Mouse (Mus musculus) forebrain, embryonic 13.5 days (tissue): Measurements from ENCODE around the gene Copz1. TPM values are rescaled to one million over a fixed set of nuclear protein-coding genes. Genes with fewer than 3 reads are reported as not detected.

ENCODE experiments used
- ATAC-seq: fragments of 200-750 bp; cut with Nextera tagmentation; 2 replicates; pipeline ENCODE4 v1.8.0; 2017
- H3K27ac ChIP-seq: fragments of 300-500 bp; sonication (generic); 2 replicates; pipeline ENCODE4 v1.5.1; 2015; ENCODE audit warnings: inconsistent platforms, mild to moderate bottlenecking, moderate library complexity
- H3K27me3 ChIP-seq: fragments of 300-500 bp; sonication (generic); 2 replicates; pipeline ENCODE4 v1.6.1; 2015; ENCODE audit warnings: mild to moderate bottlenecking, inconsistent platforms
- H3K36me3 ChIP-seq: fragments of 300-500 bp; sonication (generic); 2 replicates; pipeline ENCODE4 v1.6.1; 2015; ENCODE audit warnings: mild to moderate bottlenecking, inconsistent platforms; ENCODE audit not compliant: poor library complexity, severe bottlenecking
- H3K4me1 ChIP-seq: fragments of 300-500 bp; sonication (generic); 2 replicates; pipeline ENCODE4 v1.6.1; 2015; ENCODE audit warnings: inconsistent platforms
- H3K4me2 ChIP-seq: fragments of 300-500 bp; sonication (generic); 2 replicates; pipeline ENCODE4 v1.6.1; 2015; ENCODE audit warnings: inconsistent platforms, mild to moderate bottlenecking, moderate library complexity
- H3K4me3 ChIP-seq: fragments of 300-500 bp; sonication (generic); 2 replicates; pipeline ENCODE4 v1.5.1; 2015; ENCODE audit warnings: mild to moderate bottlenecking, inconsistent platforms
- H3K9ac ChIP-seq: fragments of 300-500 bp; sonication (generic); 2 replicates; pipeline ENCODE4 v1.6.1; 2015; ENCODE audit warnings: mild to moderate bottlenecking, inconsistent platforms
- H3K9me3 ChIP-seq: fragments of 300-500 bp; sonication (generic); replicated peaks from 2 replicates; pipeline ENCODE4 v1.6.1; 2016; ENCODE audit warnings: inconsistent platforms
- WGBS: fragments of 180-500 bp; shearing (Covaris S2); methylation state at CpG from one replicate; pipeline ENCODE4 v1.1.7; 2015; 5-methylcytosine and 5-hydroxymethylcytosine counted together
- polyA plus RNA-seq: library from polyadenylated mRNA; unstranded; fragments of >200 nt; fragmentation: Nextera tagmentation; extraction: Ambion mirVana; gene quantifications from 2 replicates; pipeline ENCODE4 v1.2.1, GENCODE M21; 2015

Gene Copz1
- polyA plus RNA-seq, 1 experiment from 2014 or later: 219 TPM

GRCm38 (mm10) chr15:103305792-103306645 is 33.5 kb downstream of the Copz1 start:
- Histone ChIP-seq H3K4me2 (peak overlapping the region; percentile 66), H3K9ac (peak overlapping the region; percentile 81), H3K27me3 (peaks cover 14% of the 10 kb centered on the region), H3K4me3 (peak overlapping the region; percentile 38), H3K9me3 (no peaks in the 10 kb centered on the region), H3K36me3 (no peaks in the 10 kb centered on the region), H3K4me1 (peaks cover 64% of the 10 kb centered on the region), H3K27ac (peak overlapping the region; percentile 98)
- 40% methylated on average over 8 of the region's 8 CpGs for WGBS
- ATAC-seq: no peak

DNA sequence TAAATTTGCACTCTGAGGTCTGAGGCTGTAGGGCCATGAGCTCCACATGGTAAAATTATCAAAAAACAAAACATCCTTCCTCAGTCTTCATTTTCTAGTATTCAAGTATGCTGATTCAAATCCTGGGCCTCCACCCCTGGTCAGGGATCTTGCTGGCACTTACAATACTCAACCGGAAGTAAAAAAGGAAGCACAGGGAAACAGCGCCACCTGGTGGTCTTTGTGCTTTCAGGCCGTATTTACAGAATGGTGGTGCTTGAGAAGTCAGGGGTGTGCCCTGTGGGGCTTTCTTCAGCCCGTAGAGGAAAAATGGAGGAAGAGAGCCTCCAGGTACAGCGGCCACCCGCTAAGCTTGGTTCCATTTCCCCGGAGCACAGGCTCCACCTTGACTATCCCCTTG is 34.6 kb downstream of the Copz1 start:
- peak; percentile 2; the same call in 1 of the 2 replicates for ATAC-seq
- peak overlapping the region; percentile 31; the same call in 1 of the 2 replicates for H3K4me2 ChIP-seq

DNA sequence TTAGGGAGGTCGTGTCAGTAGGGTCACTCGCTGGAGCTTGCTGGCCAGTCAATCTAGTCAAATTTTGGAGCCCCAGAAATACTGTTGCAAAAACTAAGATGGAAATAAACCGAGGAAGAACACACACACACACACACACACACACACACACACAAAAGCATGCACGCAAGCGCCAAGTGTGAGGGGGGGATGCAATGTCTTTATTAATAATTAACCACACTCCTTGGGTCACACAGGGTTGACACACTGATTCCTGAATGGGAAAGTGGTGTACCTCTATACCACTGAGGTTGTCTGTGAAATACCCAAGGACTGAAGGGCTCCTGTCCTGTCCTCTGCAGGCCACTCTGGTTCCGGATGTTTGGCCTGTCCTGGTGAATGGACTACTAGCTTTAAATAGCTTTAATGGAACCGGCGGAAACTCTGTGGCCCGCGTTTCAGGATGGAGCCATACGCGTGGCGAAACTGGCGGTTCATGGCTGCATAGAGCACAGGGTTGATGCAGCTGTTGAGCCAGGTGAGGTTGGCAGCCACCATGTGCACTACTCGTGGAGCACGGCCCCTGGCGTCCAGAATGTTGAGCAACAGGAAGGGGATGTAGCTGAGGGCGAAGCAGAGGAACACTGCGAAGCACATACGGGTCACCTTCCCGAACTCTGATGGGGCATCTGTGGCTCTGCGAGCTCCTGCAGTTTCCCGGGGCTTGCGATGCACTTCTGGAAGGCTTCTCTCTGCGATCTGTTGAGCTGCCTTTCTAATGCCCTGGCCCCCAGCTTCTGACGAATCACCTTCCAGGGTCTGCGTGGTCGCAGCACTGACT is 35.8 kb downstream of the Copz1 start:
- H3K4me1 ChIP-seq: peaks cover 45% of the 10 kb centered on the region
- 47% methylated on average over 28 of the region's 28 CpGs for WGBS
- H3K9ac ChIP-seq: peak overlapping the region; percentile 58
- 0 out of 2 replicates have a peak overlapping the region, but pooled peaks have one; percentile 5 for H3K4me2 ChIP-seq
- H3K27me3 ChIP-seq: peaks cover 14% of the 10 kb centered on the region
- no peak overlapping the region for H3K27ac ChIP-seq
- ATAC-seq: no peak
- H3K36me3 ChIP-seq: no peaks in the 10 kb centered on the region
- H3K9me3 ChIP-seq: no peaks in the 10 kb centered on the region
- H3K4me3 ChIP-seq: no peak overlapping the region

More for the DNA sequence above, 34.6 kb downstream of the Copz1 start:
- Histone ChIP-seq H3K9ac (0 out of 2 replicates have a peak overlapping the region, but pooled peaks have one; percentile 19), H3K4me1 (peaks cover 53% of the 10 kb centered on the region), H3K36me3 (no peaks in the 10 kb centered on the region), H3K9me3 (no peaks in the 10 kb centered on the region), H3K27me3 (peaks cover 14% of the 10 kb centered on the region), H3K4me3 (no peak overlapping the region), H3K27ac (peak overlapping the region; percentile 98)
- 1% methylated on average over 7 of the region's 7 CpGs for WGBS

- H3K4me2 ChIP-seq: 0 out of 2 replicates have a peak overlapping the region, but pooled peaks have one; percentile 5
- no peak overlapping the region for H3K27ac ChIP-seq
- peak overlapping the region; percentile 58 for H3K9ac ChIP-seq
- 67% methylated on average over 26 of the region's 26 CpGs for WGBS
- H3K4me3 ChIP-seq: no peak overlapping the region
- peaks cover 44% of the 10 kb centered on the region for H3K4me1 ChIP-seq
- H3K27me3 ChIP-seq: peaks cover 14% of the 10 kb centered on the region
- no peak for ATAC-seq
- H3K9me3 ChIP-seq: no peaks in the 10 kb centered on the region
- H3K36me3 ChIP-seq: no peaks in the 10 kb centered on the region
Measured at GRCm38 (mm10) chr15:103308876-103309580, 36.5 kb downstream of the Copz1 start.

- H3K9me3 ChIP-seq: no peaks in the 10 kb centered on the region
- no peak within 1 kb of the TSS for H3K9ac ChIP-seq
- peaks cover 3% of the 10 kb centered on the region for H3K36me3 ChIP-seq
- peaks cover 14% of the 10 kb centered on the region for H3K27me3 ChIP-seq
- 76% methylated on average over 6 of the region's 6 CpGs for WGBS
- no peak for ATAC-seq
- H3K4me3 ChIP-seq: no peak within 1 kb of the TSS
- H3K4me2 ChIP-seq: no peak within 1 kb of the TSS
- H3K27ac ChIP-seq: no peak within 1 kb of the TSS
- peaks cover 50% of the 10 kb centered on the region for H3K4me1 ChIP-seq
Measured at GRCm38 (mm10) chr15:103310365-103310910, 37.9 kb downstream of the Copz1 start, which contains the start of gene Gpr84. Gene Gpr84 (minus strand): TSS chr15:103310612.

GRCm38 (mm10) chr15:103313495-103314095 is 41.1 kb downstream of the Copz1 start:
- Histone ChIP-seq H3K9me3 (no peaks in the 10 kb centered on the region), H3K4me2 (peak overlapping the region; percentile 57), H3K36me3 (peaks cover 34% of the 10 kb centered on the region), H3K27me3 (peaks cover 10% of the 10 kb centered on the region), H3K27ac (no peak overlapping the region), H3K4me3 (no peak overlapping the region), H3K9ac (no peak overlapping the region), H3K4me1 (peaks cover 29% of the 10 kb centered on the region)
- ATAC-seq: 0 out of 2 replicates have a peak, but pooled peaks have one; percentile 11
- 15% methylated on average over 18 of the region's 18 CpGs for WGBS

- Histone ChIP-seq H3K4me3 (no peak overlapping the region), H3K9me3 (no peaks in the 10 kb centered on the region)
- ATAC-seq: peak; percentile 9; the same call in 1 of the 2 replicates
Measured at GRCm38 (mm10) chr15:103314181-103314580, 41.7 kb downstream of the Copz1 start.

GRCm38 (mm10) chr15:103315011-103315502 is 42.5 kb downstream of the Copz1 start:
- Histone ChIP-seq H3K4me3 (peak overlapping the region; percentile 25), H3K9ac (peak overlapping the region; percentile 56), H3K9me3 (no peaks in the 10 kb centered on the region), H3K27me3 (no peaks in the 10 kb centered on the region), H3K36me3 (peaks cover 45% of the 10 kb centered on the region), H3K4me1 (peaks cover 25% of the 10 kb centered on the region), H3K27ac (no peak overlapping the region), H3K4me2 (peak overlapping the region; percentile 57)
- peak; percentile 75 for ATAC-seq
- 3% methylated on average over 18 of the region's 18 CpGs for WGBS

More at GRCm38 (mm10) chr15:103314181-103314580, 41.7 kb downstream of the Copz1 start:
- 49% methylated on average over 22 of the region's 22 CpGs for WGBS
- Histone ChIP-seq H3K27me3 (peaks cover 4% of the 10 kb centered on the region), H3K9ac (0 out of 2 replicates have a peak overlapping the region, but pooled peaks have one; percentile 56), H3K36me3 (peaks cover 40% of the 10 kb centered on the region), H3K4me2 (peak overlapping the region; percentile 57), H3K4me1 (peaks cover 25% of the 10 kb centered on the region), H3K27ac (0 out of 2 replicates have a peak overlapping the region, but pooled peaks have one; percentile 7)

GRCm38 (mm10) chr15:103315979-103316776 is 43.7 kb downstream of the Copz1 start:
- ATAC-seq: no peak
- no peak overlapping the region for H3K9ac ChIP-seq
- peaks cover 29% of the 10 kb centered on the region for H3K4me1 ChIP-seq
- H3K27ac ChIP-seq: no peak overlapping the region
- 81% methylated on average over 10 of the region's 10 CpGs for WGBS
- H3K4me2 ChIP-seq: no peak overlapping the region
- H3K36me3 ChIP-seq: peaks cover 49% of the 10 kb centered on the region
- no peak overlapping the region for H3K4me3 ChIP-seq
- no peaks in the 10 kb centered on the region for H3K27me3 ChIP-seq
- no peaks in the 10 kb centered on the region for H3K9me3 ChIP-seq

GRCm38 (mm10) chr15:103317120-103317519 is 44.6 kb downstream of the Copz1 start:
- no peak for ATAC-seq
- peaks cover 49% of the 10 kb centered on the region for H3K36me3 ChIP-seq
- no peak overlapping the region for H3K4me2 ChIP-seq
- no peak overlapping the region for H3K9ac ChIP-seq
- H3K4me1 ChIP-seq: peaks cover 39% of the 10 kb centered on the region
- no peak overlapping the region for H3K4me3 ChIP-seq
- no peak overlapping the region for H3K27ac ChIP-seq
- H3K9me3 ChIP-seq: no peaks in the 10 kb centered on the region
- no peaks in the 10 kb centered on the region for H3K27me3 ChIP-seq
